Mouse (Mus musculus): ENCODE data around the gene Rgmb. TPM values are rescaled to one million over a fixed set of nuclear protein-coding genes. Genes with fewer than 3 reads are reported as not detected.

Gene Rgmb
- polyA plus RNA-seq (2015; fragmentation: Nextera tagmentation; extraction: Ambion mirVana) = 30.3 and 36.6 TPM in 2 replicates

DNA sequence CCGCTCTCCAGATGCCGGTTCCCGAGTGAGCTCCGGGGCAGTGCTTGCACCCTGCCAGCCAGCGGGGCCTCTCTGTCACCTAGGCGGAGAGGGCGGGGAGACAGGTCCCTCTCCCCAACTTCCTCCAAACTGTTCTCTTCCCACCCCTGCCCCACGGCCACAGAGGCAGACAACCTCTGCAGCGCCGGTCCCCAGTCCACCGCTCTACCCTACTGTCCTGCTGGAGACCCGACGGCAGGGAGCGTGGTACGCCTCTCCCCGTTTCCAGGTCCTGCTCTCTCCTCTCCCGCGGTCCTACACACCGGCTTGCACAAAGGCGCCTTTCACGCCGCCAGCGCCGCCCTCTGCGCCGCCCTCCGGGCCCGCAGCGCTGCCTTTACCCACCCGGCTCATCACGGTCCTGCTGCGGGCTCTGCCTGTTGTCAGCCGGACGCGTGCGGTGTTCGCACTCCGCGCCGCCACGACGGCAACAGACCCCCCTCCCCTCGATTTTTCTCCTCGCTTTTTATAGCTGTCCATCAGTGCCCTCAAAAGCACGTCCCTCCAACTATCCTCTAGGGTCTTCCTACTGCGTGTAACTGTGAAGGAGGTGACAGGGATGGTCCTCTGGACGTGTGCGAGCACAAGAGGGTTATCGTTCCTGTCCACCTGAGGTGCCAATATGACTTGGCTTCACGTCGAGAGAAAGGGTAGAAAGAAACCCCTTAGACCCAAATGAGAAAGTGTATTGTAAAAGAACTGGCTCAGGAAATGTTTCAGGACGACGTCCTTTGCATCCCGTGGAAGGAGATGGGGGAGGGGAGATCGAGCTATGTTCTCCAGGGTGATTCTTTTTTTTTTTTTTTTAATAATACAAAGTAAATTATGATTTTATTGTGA is at the start of gene Rgmb:
TSS of gene Rgmb (minus strand) at position 274 of the 879 bp plus-strand sequence.
- WGBS = under 1% methylated on average over 55 of the region's 55 CpGs
- Histone ChIP-seq H3K9me3 (replicated peaks; ENCODE audit: control insufficient read depth, low read length) (no peaks in the 10 kb centered on the region), H3K27me3 (ENCODE audit: control insufficient read depth, insufficient read depth, low read length) (no peaks in the 10 kb centered on the region), H3K27ac (ENCODE audit: low read length) (peak within 1 kb of the TSS; percentile 94), H3K4me2 (ENCODE audit: low read depth, low read length) (peak within 1 kb of the TSS; percentile 91), H3K4me1 (ENCODE audit: control insufficient read depth, insufficient read depth, low read length) (0 out of 2 replicates have a peak, but pooled peaks cover 2% of the 10 kb centered on the region), H3K9ac (ENCODE audit: low read length) (peak within 1 kb of the TSS; percentile 83), H3K4me3 (replicated peaks; ENCODE audit: low read length) (peak within 1 kb of the TSS; percentile 75), H3K36me3 (ENCODE audit: control insufficient read depth, insufficient read depth, low read length) (no peaks in the 10 kb centered on the region)
- peak; percentile 31; the same call in 1 of the 2 replicates for ATAC-seq (ENCODE audit: insufficient read depth, low FRiP score)

DNA sequence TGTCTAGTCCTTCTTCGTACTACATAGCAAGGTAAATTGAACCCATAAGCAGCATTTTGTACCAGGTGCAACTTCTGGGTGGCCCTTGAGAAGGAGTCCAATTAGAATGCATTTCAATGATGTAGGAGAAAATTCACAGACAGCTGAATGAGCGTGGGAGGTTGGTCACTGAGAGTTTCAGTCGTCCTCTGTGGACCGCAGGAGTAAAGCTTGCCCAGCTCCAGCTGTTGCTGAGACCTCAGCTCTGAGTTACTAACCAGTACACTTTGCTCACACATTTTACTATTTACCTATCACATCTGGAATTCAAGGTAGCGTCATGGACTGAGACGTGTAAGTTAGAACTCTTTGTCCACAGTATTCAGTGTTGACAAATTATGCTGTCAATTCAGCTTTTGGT is 43.9 kb upstream of the Rgmb start:
- no peaks in the 10 kb centered on the region for H3K4me1 ChIP-seq (ENCODE audit: control insufficient read depth, insufficient read depth, low read length)
- no peak overlapping the region for H3K4me3 ChIP-seq (replicated peaks; ENCODE audit: low read length)
- H3K4me2 ChIP-seq (ENCODE audit: low read depth, low read length) = no peak overlapping the region
- no peak overlapping the region for H3K9ac ChIP-seq (ENCODE audit: low read length)
- H3K9me3 ChIP-seq (replicated peaks; ENCODE audit: control insufficient read depth, low read length) = no peaks in the 10 kb centered on the region
- H3K27ac ChIP-seq (ENCODE audit: low read length) = no peak overlapping the region
- WGBS = 65% methylated on average over 6 of the region's 6 CpGs
- no peaks in the 10 kb centered on the region for H3K27me3 ChIP-seq (ENCODE audit: control insufficient read depth, insufficient read depth, low read length)
- no peaks in the 10 kb centered on the region for H3K36me3 ChIP-seq (ENCODE audit: control insufficient read depth, insufficient read depth, low read length)
- ATAC-seq (ENCODE audit: insufficient read depth, low FRiP score) = no peak

DNA sequence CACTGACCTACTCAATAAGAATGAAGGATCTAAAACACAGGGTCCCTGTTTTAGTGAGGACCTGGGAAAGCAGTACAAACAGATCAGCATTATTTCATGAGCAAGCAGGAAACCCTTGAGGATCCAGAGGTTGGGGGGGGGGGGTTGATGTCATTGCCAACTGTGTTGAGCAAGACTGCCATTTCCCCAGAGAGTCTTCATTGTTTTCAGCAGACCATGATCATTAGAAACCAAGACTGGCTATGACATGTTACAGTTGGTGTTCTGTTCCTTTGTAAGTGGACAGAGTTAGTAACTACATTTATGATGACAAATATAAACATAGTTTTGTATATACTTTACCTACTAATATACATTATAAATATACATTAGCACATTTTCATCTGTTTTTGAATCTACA is 41.3 kb upstream of the Rgmb start:
- Histone ChIP-seq H3K4me3 (replicated peaks; ENCODE audit: low read length) (no peak overlapping the region), H3K27me3 (ENCODE audit: control insufficient read depth, insufficient read depth, low read length) (no peaks in the 10 kb centered on the region), H3K4me2 (ENCODE audit: low read depth, low read length) (no peak overlapping the region), H3K9ac (ENCODE audit: low read length) (no peak overlapping the region), H3K4me1 (ENCODE audit: control insufficient read depth, insufficient read depth, low read length) (no peaks in the 10 kb centered on the region), H3K9me3 (replicated peaks; ENCODE audit: control insufficient read depth, low read length) (no peaks in the 10 kb centered on the region), H3K36me3 (ENCODE audit: control insufficient read depth, insufficient read depth, low read length) (no peaks in the 10 kb centered on the region), H3K27ac (ENCODE audit: low read length) (no peak overlapping the region)
- no peak for ATAC-seq (ENCODE audit: insufficient read depth, low FRiP score)

DNA sequence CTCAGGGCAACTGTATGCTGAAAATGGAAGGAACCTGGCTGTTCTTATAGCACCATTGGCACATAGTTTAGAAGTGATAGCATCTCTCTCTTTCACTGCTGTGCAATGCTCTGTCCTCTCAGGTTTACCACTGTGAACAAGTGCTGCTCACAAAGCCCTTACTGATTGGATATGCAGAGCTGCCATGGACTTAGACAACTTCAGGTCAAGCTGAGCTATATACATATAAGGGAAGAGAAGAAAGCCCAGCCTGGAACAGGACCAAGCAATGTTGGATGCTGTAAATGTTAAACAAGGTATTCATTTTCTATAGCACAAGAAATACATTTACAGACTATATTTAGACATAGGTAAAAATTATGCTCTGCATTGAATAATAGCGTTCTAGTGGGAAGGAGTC is 34.4 kb upstream of the Rgmb start:
- H3K4me1 ChIP-seq (ENCODE audit: control insufficient read depth, insufficient read depth, low read length) = no peaks in the 10 kb centered on the region
- 75% methylated on average over 1 of the region's 1 CpGs for WGBS
- H3K36me3 ChIP-seq (ENCODE audit: control insufficient read depth, insufficient read depth, low read length) = no peaks in the 10 kb centered on the region
- peak; percentile 66; the same call in 1 of the 2 replicates for ATAC-seq (ENCODE audit: insufficient read depth, low FRiP score)
- no peak overlapping the region for H3K4me3 ChIP-seq (replicated peaks; ENCODE audit: low read length)
- H3K27me3 ChIP-seq (ENCODE audit: control insufficient read depth, insufficient read depth, low read length) = no peaks in the 10 kb centered on the region
- H3K27ac ChIP-seq (ENCODE audit: low read length) = no peak overlapping the region
- no peaks in the 10 kb centered on the region for H3K9me3 ChIP-seq (replicated peaks; ENCODE audit: control insufficient read depth, low read length)
- H3K4me2 ChIP-seq (ENCODE audit: low read depth, low read length) = no peak overlapping the region
- no peak overlapping the region for H3K9ac ChIP-seq (ENCODE audit: low read length)

DNA sequence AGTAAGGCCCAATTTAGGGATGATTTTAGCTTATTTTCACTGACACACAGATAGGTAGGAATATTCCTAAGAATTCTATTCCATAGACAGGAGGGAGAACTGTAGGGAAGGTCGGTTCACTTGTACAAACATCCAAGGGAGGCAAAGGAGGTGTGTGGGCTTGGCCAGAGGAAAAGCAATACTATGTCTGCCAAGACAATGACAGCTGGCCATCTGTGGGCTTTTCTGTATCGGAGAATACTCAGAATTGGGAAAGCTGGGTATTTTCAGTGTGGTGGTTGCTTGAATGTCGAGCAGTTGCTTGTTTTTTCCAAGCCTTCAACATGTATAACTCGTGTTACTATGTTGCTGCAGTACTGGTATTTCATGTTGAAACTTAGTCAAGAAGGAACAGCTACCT is 31.5 kb upstream of the Rgmb start:
- Histone ChIP-seq H3K27ac (ENCODE audit: low read length) (no peak overlapping the region), H3K4me2 (ENCODE audit: low read depth, low read length) (no peak overlapping the region), H3K27me3 (ENCODE audit: control insufficient read depth, insufficient read depth, low read length) (no peaks in the 10 kb centered on the region), H3K9me3 (replicated peaks; ENCODE audit: control insufficient read depth, low read length) (no peaks in the 10 kb centered on the region), H3K4me1 (ENCODE audit: control insufficient read depth, insufficient read depth, low read length) (no peaks in the 10 kb centered on the region), H3K9ac (ENCODE audit: low read length) (no peak overlapping the region), H3K36me3 (ENCODE audit: control insufficient read depth, insufficient read depth, low read length) (no peaks in the 10 kb centered on the region), H3K4me3 (replicated peaks; ENCODE audit: low read length) (no peak overlapping the region)
- no peak for ATAC-seq (ENCODE audit: insufficient read depth, low FRiP score)
- WGBS = 57% methylated on average over 4 of the region's 4 CpGs

DNA sequence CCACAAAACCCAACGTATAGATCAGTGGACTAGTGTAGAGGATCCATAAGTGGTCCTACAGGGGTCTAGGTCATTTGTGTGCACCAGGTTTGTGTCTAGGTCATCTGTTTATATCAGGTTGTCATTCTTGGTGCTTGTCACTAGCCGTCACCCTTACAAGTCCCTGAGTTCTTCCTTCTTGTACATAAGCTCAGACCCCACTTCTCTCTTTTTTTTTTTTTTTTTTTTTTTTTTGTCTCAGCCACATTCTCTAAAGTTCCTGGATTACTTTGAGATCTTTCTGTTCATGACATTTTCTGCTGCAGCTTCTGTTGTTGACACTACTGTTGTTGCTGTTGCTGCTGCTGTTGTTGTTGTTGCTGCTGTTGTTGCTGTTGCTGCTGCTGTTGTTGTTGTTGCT is 22.3 kb upstream of the Rgmb start:
- WGBS = 80% methylated on average over 2 of the region's 2 CpGs

DNA sequence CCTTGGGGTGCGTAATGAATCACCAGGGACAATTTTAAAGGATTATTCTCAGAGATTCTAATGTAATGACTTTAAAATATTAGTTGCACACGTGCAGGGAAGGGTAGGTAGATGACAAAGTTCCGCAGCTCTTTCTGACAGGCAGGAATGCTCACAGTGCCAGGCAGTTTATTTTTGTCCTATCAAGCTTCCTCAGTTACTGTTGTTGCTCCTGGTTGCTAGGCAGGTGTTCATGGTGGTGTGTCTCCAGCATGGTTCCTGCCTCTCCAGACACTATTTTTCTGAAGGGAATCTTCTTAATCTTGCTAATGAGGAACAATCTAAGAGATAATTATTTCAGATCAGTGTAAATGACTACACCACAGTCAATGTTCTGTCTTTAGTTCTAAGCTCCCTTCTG is 19.7 kb upstream of the Rgmb start:
- H3K4me3 ChIP-seq (replicated peaks; ENCODE audit: low read length) = no peak overlapping the region
- WGBS = 63% methylated on average over 3 of the region's 3 CpGs
- no peak overlapping the region for H3K27ac ChIP-seq (ENCODE audit: low read length)
- H3K4me2 ChIP-seq (ENCODE audit: low read depth, low read length) = no peak overlapping the region
- no peaks in the 10 kb centered on the region for H3K36me3 ChIP-seq (ENCODE audit: control insufficient read depth, insufficient read depth, low read length)
- H3K9ac ChIP-seq (ENCODE audit: low read length) = no peak overlapping the region
- H3K9me3 ChIP-seq (replicated peaks; ENCODE audit: control insufficient read depth, low read length) = no peaks in the 10 kb centered on the region
- no peak for ATAC-seq (ENCODE audit: insufficient read depth, low FRiP score)
- H3K4me1 ChIP-seq (ENCODE audit: control insufficient read depth, insufficient read depth, low read length) = no peaks in the 10 kb centered on the region
- H3K27me3 ChIP-seq (ENCODE audit: control insufficient read depth, insufficient read depth, low read length) = no peaks in the 10 kb centered on the region

More for the DNA sequence above, 22.3 kb upstream of the Rgmb start:
- Histone ChIP-seq H3K36me3 (ENCODE audit: control insufficient read depth, insufficient read depth, low read length) (no peaks in the 10 kb centered on the region), H3K4me2 (ENCODE audit: low read depth, low read length) (no peak overlapping the region), H3K4me3 (replicated peaks; ENCODE audit: low read length) (no peak overlapping the region), H3K27me3 (ENCODE audit: control insufficient read depth, insufficient read depth, low read length) (no peaks in the 10 kb centered on the region), H3K27ac (ENCODE audit: low read length) (no peak overlapping the region), H3K4me1 (ENCODE audit: control insufficient read depth, insufficient read depth, low read length) (no peaks in the 10 kb centered on the region), H3K9ac (ENCODE audit: low read length) (no peak overlapping the region), H3K9me3 (replicated peaks; ENCODE audit: control insufficient read depth, low read length) (no peaks in the 10 kb centered on the region)
- ATAC-seq (ENCODE audit: insufficient read depth, low FRiP score) = no peak

DNA sequence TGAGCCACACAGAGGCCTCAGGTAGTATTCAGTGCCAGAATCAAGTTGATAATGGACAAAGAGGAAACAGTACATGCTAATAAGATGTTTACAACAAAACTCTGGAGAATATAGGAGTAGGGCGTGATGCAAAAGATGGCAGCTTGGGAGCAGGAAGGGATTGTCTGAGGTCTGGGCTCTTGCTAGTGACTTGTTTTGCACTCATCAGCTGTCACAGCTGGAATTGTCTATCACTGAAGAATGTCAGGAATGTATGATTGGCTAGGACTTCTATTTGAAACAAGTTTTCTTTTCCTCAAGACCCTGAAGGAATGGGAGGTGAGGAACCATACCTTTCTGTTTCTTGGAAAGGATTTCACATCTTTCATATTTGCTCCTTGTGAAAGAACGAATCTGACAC is 10.6 kb upstream of the Rgmb start:
- H3K9me3 ChIP-seq (replicated peaks; ENCODE audit: control insufficient read depth, low read length) = no peaks in the 10 kb centered on the region
- H3K4me2 ChIP-seq (ENCODE audit: low read depth, low read length) = no peak overlapping the region
- H3K27ac ChIP-seq (ENCODE audit: low read length) = no peak overlapping the region
- WGBS = 81% methylated on average over 2 of the region's 2 CpGs
- no peak overlapping the region for H3K4me3 ChIP-seq (replicated peaks; ENCODE audit: low read length)
- no peaks in the 10 kb centered on the region for H3K4me1 ChIP-seq (ENCODE audit: control insufficient read depth, insufficient read depth, low read length)
- no peak for ATAC-seq (ENCODE audit: insufficient read depth, low FRiP score)
- no peaks in the 10 kb centered on the region for H3K27me3 ChIP-seq (ENCODE audit: control insufficient read depth, insufficient read depth, low read length)
- no peaks in the 10 kb centered on the region for H3K36me3 ChIP-seq (ENCODE audit: control insufficient read depth, insufficient read depth, low read length)
- no peak overlapping the region for H3K9ac ChIP-seq (ENCODE audit: low read length)

DNA sequence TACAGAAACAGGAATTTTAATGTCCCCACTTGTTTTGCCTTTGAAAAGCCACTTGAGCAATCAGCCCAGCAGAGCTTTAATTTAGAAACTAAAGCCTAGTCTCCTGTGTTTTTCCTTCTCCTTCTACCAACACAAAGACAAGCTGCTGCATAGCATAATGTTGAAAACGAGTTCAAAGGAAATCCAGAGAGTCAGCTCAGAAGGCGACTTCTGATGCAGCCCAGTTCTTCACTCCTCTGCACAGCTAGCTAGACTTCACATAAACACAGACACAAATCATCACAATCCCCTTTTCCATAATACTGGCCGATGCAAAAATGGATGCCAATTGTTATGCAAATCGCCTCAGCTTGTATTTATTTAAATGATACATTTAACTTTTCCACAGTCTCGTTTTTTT is 1.6 kb upstream of the Rgmb start:
- H3K4me3 ChIP-seq (replicated peaks; ENCODE audit: low read length) = no peak overlapping the region
- H3K27ac ChIP-seq (ENCODE audit: low read length) = peak overlapping the region; percentile 11; the same call in 1 of the 2 replicates
- 0 out of 2 replicates have a peak, but pooled peaks cover 2% of the 10 kb centered on the region for H3K4me1 ChIP-seq (ENCODE audit: control insufficient read depth, insufficient read depth, low read length)
- no peak overlapping the region for H3K9ac ChIP-seq (ENCODE audit: low read length)
- 37% methylated on average over 5 of the region's 5 CpGs for WGBS
- ATAC-seq (ENCODE audit: insufficient read depth, low FRiP score) = no peak
- H3K4me2 ChIP-seq (ENCODE audit: low read depth, low read length) = no peak overlapping the region
- no peaks in the 10 kb centered on the region for H3K36me3 ChIP-seq (ENCODE audit: control insufficient read depth, insufficient read depth, low read length)
- H3K27me3 ChIP-seq (ENCODE audit: control insufficient read depth, insufficient read depth, low read length) = no peaks in the 10 kb centered on the region
- H3K9me3 ChIP-seq (replicated peaks; ENCODE audit: control insufficient read depth, low read length) = no peaks in the 10 kb centered on the region

All from stomach, embryonic 16.5 days (tissue).